Mouse (Mus musculus) spleen, adult 18-20 months (tissue): ENCODE measurements around the gene Ccdc171.
A peak's percentile ranks its signal among the peaks of the same experiment; 100 is the strongest.
"Not testable (repeated sequence)": the region's sequence is repeated elsewhere in the genome, so short reads cannot be mapped to it uniquely, and the experiment has no call there.

Source experiments
- DNase-seq, 2 experiments: peaks; one replicate each; pipeline ENCODE4 v3.0.0; 2022; ENCODE audit warnings: mixed read lengths in 2 of 2

The Ccdc171 gene

DNA sequence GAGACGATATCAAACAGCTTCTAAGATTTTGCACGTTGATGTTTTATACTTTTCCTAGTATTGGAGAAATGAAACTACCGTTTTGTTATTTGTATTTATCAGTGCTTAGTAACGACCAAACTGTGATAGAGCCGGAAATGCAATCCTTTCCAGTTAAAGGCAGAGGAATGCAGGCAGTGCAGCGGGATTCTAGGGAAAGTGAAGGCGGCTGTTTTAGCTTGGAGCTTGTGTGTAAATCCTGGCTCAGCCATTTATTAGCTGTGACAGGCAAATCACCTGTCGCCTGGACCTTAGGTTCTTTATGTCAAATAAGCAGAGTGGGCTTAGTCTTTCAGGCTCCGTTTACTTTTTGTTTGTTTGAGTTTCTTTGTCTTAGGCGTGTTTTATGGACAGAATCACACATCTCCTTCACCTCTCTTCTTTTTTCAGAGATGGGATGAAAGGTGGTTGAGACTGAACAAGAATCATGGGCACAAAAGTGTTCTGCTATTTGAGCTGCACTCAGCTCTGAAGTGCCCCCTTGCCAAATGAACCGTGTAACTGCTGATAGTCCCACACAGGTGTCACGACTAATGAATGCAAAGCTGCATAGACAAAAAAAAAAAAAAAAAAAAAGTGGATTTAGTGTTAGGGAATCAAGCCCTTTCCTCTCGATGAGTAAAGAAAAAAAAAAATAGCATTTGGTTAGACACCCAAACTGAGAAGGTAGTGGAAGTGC is 1.1 kb downstream of the Ccdc171 start:
- DNase-seq: no peak

DNA sequence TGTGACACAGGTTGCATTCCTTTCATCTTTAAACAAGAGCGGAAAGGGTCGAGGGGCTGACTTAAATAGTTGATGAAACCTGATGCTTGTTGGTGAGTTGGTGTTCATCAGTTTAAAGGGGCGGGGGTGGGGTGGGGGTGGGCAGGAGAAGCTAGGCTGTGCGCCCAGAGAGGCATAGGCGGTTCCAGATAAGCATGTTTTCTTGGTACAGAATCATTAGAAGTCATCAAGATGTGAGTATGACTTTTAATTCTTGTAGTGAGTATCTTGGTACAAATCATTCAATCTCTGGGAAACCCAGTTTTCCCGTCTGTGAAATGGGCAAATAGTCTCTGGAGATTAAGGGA is 1.6 kb downstream of the Ccdc171 start:
- no peak for DNase-seq

DNA sequence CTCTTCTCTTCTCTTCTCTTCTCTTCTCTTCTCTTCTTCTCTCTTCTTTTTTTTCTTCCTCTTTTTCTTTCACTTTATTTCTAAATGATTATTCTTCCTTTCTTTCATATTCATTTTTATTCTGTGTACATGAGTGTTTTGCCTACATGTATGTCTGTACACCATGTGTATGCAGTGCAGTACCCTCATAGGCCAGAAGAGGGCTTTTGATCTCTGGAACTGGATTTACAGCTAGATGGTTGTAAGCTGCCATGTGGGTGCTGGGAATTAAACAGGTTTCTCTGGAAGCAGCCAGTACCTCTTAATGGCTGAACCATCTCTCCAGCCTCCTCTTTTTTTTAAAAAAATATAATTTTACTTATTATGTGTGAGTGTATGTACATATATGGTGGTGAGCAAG is 2.6 kb downstream of the Ccdc171 start:
- peak in 1 of 2 experiments; percentile 38 for DNase-seq

GRCm38 (mm10) chr4:83530060-83530459 is 4.7 kb downstream of the Ccdc171 start:
- DNase-seq: not testable (repeated sequence)

- no peak for DNase-seq
Measured at GRCm38 (mm10) chr4:83533168-83533911, 8.0 kb downstream of the Ccdc171 start.

- no peak for DNase-seq
Measured at GRCm38 (mm10) chr4:83534024-83534423, 8.7 kb downstream of the Ccdc171 start.

- DNase-seq: no peak
Measured at GRCm38 (mm10) chr4:83549501-83549900, 24.2 kb downstream of the Ccdc171 start.

- DNase-seq: no peak
Measured at GRCm38 (mm10) chr4:83567190-83568113, 42.1 kb downstream of the Ccdc171 start.

- peak in 1 of 2 experiments; percentile 9 for DNase-seq
Measured at GRCm38 (mm10) chr4:83568145-83568544, 42.8 kb downstream of the Ccdc171 start.

GRCm38 (mm10) chr4:83570569-83570968 is 45.2 kb downstream of the Ccdc171 start:
- DNase-seq: no peak

DNA sequence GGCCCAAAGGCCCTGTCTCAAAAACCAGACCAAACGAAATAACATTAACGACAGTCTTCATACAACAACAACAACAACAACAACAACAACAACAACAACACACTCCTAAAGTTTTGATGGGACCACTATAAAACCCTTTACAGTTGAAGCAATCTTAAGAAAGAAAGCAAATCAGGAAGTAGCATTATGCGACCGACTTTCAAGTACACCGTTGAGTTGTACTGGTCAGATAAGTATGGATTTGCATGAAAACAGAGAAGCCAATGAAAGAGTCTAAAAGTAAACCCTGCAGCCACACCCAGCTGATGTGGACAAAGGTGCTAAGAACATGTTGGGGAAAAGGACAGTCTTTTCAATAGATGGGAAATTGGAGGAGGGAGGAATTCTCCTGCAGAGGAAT is 45.7 kb downstream of the Ccdc171 start:
- no peak for DNase-seq

DNA sequence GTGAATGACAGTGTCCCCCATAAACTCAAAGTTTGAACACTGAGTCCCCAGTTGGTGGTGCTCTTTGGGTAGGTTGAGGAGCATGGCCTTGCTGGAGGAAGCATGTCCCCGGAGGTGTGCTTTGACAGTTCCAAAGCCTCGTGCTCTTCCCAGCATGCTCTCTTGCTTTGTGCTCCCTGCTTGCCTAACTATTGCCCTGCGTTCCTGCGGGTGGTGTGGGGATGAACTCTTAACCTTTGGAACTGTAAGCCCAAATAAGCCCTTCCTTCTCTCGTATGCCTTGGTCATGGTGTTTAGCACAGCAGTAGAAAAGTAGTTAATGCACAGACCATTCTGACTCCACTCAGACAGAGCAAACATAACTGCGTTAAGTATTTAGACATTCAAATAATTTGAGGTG is 47.2 kb downstream of the Ccdc171 start:
- DNase-seq: no peak

GRCm38 (mm10) chr4:83576315-83576714 is 51.0 kb downstream of the Ccdc171 start:
- DNase-seq: no peak

DNA sequence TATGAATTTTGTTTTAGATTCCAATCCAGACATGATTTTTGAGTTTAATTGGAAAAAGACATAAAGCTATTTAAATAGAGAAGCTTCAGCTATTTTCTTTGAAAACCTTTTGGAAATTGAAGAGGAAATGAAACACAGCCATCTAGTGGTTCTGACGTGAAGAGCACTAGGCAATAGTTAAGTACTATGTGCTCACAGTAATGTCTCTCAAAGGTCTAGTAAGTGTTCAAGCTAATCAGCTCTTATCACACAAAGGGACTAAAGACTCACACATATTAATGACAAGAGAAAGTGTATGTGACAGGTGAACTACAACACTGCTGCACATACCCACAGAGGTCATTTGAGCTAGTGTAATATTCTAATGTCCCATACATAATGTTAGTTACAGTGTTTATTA is 54.8 kb downstream of the Ccdc171 start:
- DNase-seq: no peak

DNA sequence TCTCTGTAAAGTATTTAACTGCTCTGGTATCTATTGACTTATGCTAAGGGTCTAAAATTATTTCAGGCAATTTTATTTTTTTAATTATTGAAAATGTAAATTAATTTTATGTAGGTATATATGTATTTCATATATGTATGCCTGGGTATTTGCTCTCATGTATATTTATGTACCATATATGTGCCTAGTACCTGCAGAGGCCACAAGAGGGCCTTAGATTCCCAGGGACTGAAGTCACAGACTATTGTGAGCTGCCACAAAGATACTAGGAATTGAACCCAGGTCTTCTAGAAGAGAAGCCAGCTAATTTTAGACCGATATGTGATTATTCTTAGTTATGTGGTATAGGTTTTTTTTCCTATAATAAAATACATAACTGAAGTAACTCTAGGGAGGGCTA is 62.2 kb downstream of the Ccdc171 start:
- no peak for DNase-seq

- no peak for DNase-seq
Measured at GRCm38 (mm10) chr4:83596486-83596885, 71.1 kb downstream of the Ccdc171 start.

DNA sequence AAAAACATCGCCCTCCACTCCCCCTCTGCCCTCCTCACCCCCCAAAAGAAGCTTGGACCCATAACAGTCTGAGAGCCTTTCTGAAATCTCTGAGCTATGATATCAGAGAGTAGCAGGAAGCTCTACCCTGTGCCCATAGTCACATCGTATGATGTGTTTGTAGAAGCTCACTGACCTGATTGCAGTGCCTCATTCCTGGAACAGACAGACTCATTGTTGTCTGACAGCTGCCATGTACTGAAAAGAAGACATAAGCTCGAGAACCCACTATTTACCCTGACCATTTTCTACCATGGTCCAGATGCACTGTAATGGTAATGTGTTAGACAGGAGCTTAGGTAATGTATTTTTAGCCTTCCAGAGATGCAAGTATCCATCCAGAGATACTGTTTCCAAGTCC is 85.8 kb downstream of the Ccdc171 start:
- DNase-seq: no peak

DNA sequence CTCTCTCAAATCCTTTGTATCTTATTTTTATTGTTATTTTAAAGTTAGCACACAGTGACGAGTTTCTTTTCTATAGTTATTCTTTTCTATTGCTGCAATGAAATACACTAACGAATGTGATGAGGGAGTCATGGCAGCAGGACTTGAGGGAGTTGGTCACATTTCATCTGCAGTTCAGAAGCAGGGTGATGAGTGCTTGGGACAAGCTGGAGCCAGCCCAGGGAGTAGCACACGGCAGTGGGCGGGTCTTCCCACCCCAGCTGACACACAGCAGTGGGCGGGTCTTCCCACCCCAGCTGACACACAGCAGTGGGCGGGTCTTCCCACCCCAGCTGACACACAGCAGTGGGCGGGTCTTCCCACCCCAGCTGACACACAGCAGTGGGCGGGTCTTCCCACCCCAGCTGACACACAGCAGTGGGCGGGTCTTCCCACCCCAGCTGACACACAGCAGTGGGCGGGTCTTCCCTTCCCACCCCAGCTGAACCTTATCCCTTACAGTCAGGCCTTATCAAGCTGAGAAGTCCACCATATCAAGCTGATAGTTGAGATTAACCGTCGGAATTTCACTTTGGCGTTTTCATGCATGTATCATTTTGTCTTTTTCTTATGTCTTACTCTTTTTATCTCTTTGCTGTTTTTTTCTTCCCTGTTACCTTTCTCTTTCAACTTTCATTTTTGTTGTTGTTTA is 97.8 kb downstream of the Ccdc171 start:
- not testable (repeated sequence) for DNase-seq

- no peak for DNase-seq
Measured at GRCm38 (mm10) chr4:83623732-83624131, 98.4 kb downstream of the Ccdc171 start.

DNA sequence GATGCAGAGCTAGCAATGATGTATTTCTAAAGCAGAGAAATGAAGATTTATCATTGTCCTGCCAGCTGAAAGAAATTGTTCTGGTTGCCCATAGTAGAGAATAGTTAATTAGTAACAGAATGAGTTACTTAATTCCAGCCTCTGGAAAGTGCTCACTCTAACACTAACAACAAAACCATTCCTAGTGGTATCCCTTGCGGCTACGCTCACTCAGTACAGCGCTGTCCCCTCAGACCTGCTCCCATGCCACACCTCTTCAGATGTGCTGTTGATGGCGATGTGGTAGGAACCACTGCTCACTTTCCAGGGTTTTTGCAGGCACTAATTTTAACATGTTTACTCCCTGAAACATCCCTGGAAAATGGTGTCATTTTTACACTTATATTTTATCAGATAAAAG is 126.1 kb downstream of the Ccdc171 start:
- DNase-seq: no peak

DNA sequence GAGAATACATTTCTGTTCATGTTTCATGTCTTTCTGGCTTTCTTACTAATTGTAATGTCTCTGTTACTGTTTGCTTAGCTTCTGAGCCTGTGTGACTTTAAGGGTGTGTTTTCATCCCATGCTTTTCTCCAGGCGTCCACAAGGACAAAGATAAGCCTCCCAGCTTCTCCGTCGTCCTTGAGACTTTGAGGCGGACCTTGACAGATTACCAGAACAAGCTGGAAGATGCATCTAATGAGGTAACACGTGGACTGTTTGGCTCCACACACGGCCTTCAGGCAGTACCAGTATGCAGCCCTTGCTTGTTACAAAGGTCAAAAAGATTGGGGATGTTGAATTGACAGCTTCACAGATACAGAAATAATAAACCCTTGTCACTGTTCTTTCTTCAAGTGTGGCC is 130.1 kb downstream of the Ccdc171 start:
- DNase-seq: no peak

- no peak for DNase-seq
Measured at GRCm38 (mm10) chr4:83656571-83656970, 131.2 kb downstream of the Ccdc171 start.

GRCm38 (mm10) chr4:83657021-83657420 is 131.7 kb downstream of the Ccdc171 start:
- no peak for DNase-seq
